Mouse (Mus musculus) lung, adult 2 months (tissue): ENCODE data around the gene Cbr2. TPM values are rescaled to one million over a fixed set of nuclear protein-coding genes. Genes with fewer than 3 reads are reported as not detected.

Source experiments
- DNase-seq: peaks from one replicate; pipeline ENCODE4 v3.0.0; 2022
- H3K4me1 ChIP-seq: fragments of 200-500 bp; 2 replicates; pipeline ENCODE4 v1.6.1; 2011; ENCODE audit warnings: low read length; ENCODE audit not compliant: control insufficient read depth, insufficient read depth
- H3K4me3 ChIP-seq: fragments of 200-500 bp; replicated peaks from 2 replicates; pipeline ENCODE3; 2011; ENCODE audit warnings: low read depth, mild to moderate bottlenecking, control low read depth, low read length; ENCODE audit errors: extremely low read depth
- CTCF ChIP-seq: fragments of 200-500 bp; IDR thresholded peaks from 2 replicates; pipeline ENCODE4 v1.5.1; 2011; ENCODE audit warnings: mild to moderate bottlenecking, low read length, control low read depth; ENCODE audit not compliant: insufficient read depth
- POLR2A ChIP-seq: fragments of 200-500 bp; IDR thresholded peaks from 2 replicates; pipeline ENCODE4 v1.6.1; 2011; ENCODE audit warnings: low read depth, mild to moderate bottlenecking, control low read depth, low read length, borderline replicate concordance; ENCODE audit errors: extremely low read depth
- WGBS: fragments of 180-500 bp; shearing (Covaris S2); methylation state at CpG from one replicate; pipeline ENCODE4 v1.1.7; 2018; 5-methylcytosine and 5-hydroxymethylcytosine counted together
- polyA plus RNA-seq: library from polyadenylated mRNA; depleted of rRNA; stranded (reverse); fragments of >200 nt; gene quantifications from 2 replicates; pipeline ENCODE4 v1.2.3, GENCODE M21; 2012

Gene Cbr2
- polyA plus RNA-seq, 1 experiment = 14,250 TPM

DNA sequence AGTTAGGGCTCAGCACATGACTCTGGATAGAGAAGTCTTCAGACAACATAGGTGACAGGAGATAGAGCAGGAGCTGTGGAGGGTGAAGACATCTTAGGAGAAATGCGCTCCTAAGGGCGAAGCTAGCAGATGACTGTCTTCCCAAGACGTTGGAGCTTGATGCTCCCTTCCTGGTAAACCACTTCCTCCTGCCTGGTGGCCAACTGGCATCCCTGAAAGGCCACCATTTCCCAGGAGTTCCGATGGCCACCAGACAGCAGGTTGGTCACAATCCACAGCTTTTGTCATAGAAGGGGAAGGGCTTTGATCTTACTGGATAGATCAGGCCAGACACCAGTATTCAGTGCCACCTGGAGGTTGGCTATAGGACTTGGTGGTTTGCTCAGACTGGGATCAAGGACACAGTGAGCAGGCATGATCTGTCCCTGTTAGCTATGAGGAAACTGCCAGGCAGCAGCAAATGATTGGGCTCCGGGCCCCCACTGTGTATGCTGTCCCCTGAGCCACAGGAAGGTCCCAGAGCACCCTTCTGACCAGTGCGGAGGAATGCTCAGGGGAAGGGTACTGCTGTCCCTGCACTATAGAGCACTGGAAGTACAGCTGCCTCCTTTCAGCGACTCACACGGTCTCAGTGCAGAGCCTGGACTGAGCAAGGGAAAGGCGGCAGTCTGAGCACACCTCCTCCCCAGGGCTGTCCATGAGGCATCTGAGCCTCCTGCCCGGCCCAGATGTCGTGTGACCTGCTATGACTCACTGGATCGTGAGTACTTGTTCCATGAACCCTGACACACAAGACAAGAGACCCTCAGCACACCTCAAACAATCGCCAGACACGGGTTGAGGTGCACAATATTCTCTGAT, 30.1 kb upstream of the Cbr2 start:
- H3K4me3 ChIP-seq = no peak overlapping the region
- WGBS = 61% methylated on average over 14 of the region's 14 CpGs

DNA sequence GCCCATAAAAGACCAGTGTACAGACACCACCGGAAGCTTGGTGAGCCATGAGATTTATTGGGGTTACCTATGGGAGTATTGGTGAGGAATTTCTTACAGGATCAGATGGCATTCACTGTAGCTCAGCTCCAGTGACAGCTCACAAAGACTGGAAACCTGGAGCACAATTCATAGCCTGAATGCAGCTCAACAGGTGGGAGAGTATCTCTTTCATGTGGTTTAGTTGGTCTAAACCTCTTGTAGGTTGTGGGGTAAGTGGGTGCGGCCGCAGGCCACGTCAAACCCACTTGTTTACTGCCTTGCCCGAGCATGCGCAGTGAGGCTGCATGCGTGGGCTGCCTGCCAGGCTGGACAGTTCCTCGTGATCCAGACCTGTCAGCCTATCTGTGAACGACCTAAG, 28.3 kb upstream of the Cbr2 start:
- DNase-seq = no peak
- no peak overlapping the region for H3K4me3 ChIP-seq
- WGBS = 78% methylated on average over 9 of the region's 9 CpGs
- no peaks in the 10 kb centered on the region for H3K4me1 ChIP-seq
- TF ChIP-seq CTCF (no peak), POLR2A (no peak)

More for the DNA sequence above, 30.1 kb upstream of the Cbr2 start:
- no peak for TF ChIP-seq POLR2A
- TF ChIP-seq CTCF = no peak
- DNase-seq = no peak
- no peaks in the 10 kb centered on the region for H3K4me1 ChIP-seq

DNA sequence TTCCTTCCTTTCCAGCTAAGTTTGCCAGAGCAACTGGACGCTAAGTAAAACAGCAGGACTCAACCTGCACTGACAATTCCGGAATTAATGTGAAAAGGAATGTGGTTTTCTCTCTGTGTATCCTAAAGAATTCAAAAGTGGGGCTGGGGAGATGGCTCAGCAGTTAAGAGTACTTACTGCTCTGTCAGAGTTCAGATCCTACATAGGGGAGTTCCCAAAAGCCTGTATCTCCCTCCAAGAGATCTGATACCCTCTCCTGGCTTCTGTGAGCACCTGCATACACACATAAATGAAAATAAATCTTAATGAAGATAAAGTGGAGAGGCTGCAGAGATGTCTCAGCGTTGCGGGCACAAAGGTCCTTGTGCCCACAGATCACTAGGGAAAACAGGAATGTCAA, 19.7 kb upstream of the Cbr2 start:
- DNase-seq = no peak
- Histone ChIP-seq H3K4me3 (no peak overlapping the region), H3K4me1 (no peaks in the 10 kb centered on the region)
- 51% methylated on average over 4 of the region's 4 CpGs for WGBS
- TF ChIP-seq POLR2A = no peak
- no peak for TF ChIP-seq CTCF

DNA sequence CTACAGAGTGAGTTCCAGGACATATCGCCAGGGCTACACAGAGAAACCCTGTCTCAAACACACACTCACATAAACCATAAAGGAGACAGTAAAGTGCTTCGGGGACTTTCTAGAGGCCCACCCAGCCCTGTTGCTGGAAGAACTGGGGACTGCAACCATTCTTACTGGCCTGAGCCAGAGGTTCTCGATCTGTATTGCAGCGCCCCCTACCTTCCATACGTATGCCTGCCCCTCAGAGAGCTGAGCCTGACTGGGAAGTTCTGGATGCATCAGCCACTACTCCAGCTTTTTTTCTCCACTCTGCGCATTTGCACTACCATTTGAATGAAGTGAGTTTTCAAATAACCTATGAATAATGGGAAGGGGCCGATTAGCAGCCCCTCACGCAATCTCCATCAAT, 17.5 kb upstream of the Cbr2 start:
- no peak overlapping the region for H3K4me3 ChIP-seq
- peak; percentile 69 for TF ChIP-seq CTCF
- TF ChIP-seq POLR2A = no peak
- DNase-seq = no peak
- H3K4me1 ChIP-seq = no peaks in the 10 kb centered on the region
- WGBS = 63% methylated on average over 8 of the region's 8 CpGs

DNA sequence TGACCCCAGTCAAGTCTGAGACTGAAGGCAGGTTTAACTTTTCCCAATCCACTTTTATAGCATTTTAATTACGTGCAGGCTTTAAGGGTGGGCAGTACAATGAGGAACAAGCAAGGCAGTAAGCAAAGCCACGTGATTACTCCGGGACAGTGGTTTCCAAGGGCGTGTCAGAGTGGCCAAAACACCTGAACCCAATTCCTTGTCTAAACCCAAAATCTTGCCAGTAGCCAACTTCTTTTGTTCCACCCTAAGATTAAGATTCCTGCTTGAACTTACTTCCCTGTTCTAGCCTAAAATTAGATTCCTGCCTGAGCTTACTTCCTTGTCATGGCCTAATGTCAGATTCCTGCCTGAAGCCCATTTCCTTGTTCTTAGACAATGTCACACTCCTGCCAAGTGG, 16.1 kb upstream of the Cbr2 start:
- WGBS = 58% methylated on average over 4 of the region's 4 CpGs
- Histone ChIP-seq H3K4me1 (no peaks in the 10 kb centered on the region), H3K4me3 (no peak overlapping the region)
- DNase-seq = no peak
- TF ChIP-seq CTCF (no peak), POLR2A (no peak)

DNA sequence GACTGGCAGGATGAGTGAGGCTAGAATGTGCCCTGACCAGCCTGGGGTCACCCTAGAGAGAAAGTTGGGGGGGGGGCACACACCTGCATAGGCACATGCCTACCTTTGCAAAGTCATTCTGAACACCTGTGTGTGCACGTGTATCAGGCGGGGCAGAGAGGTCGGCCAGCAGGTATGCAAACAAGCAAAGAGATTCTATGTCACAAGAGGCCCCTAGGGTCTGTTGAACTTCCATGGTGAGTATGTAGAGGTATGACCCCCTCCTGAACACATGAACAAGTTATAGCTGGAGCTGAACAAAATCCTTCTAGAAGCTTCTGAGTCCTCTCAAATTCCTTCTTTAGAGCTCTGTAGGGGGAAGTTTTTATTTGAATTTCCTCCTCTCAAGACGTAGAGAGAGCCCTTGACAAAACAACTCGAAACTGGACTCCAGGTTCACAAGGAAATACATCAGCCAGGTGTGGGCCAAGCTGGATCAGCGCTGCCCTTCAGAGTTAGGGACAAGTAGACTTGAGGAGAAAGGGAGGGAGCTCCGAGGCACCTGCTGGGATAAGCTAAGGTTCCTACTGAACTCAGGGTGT, 12.3 kb upstream of the Cbr2 start:
- H3K4me1 ChIP-seq = peaks cover 2% of the 10 kb centered on the region; the same call in 1 of the 2 replicates
- 56% methylated on average over 7 of the region's 7 CpGs for WGBS
- TF ChIP-seq CTCF = no peak
- peak; percentile 27; the same call in 1 of the 2 replicates for TF ChIP-seq POLR2A
- DNase-seq = no peak
- H3K4me3 ChIP-seq = no peak overlapping the region

DNA sequence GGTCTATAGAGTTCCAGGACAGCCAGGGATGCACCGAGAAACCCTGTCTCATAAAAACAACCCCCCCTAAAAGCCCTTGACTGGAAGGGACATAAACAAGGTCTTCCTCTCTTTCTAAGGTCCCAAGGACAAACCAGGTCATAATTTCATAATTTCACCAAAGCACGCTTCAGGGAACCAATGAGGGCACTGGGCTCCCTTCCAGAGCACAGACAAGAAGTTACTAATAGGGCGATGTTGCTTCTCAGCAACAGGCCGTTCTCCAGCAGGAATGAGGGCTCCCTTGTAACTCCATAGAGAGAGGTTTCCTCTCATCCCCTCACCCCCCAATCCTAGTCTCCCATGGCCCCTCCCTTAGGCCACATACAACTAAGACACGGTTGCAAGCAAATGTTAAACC, 9.1 kb upstream of the Cbr2 start:
- 66% methylated on average over 5 of the region's 5 CpGs for WGBS
- Histone ChIP-seq H3K4me1 (peaks cover 2% of the 10 kb centered on the region; the same call in 1 of the 2 replicates), H3K4me3 (no peak overlapping the region)
- TF ChIP-seq POLR2A (no peak), CTCF (no peak)
- DNase-seq = no peak

DNA sequence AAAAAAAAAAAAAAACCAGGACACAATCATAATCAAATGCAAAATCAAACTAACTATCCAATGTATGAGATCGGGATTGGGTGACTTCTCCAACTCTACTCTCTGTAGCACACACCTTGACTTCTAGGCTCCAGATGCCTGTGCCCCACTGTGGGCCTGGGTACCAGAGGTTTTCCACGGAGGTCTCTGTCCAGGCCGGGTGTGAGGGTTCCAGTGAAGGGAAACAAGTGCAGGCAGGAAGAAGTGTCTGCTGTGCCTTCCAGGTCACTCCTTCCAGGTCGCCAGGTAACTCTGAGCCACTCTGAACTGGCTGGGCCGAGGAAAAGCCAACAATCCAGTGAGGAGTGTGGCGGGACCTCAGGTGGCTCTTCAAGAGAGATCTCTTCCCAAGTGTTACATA, 4.5 kb upstream of the Cbr2 start:
- H3K4me3 ChIP-seq = no peak overlapping the region
- no peaks in the 10 kb centered on the region; the same call in 1 of the 2 replicates for H3K4me1 ChIP-seq
- WGBS = 52% methylated on average over 6 of the region's 6 CpGs
- no peak for DNase-seq
- TF ChIP-seq CTCF = no peak

DNA sequence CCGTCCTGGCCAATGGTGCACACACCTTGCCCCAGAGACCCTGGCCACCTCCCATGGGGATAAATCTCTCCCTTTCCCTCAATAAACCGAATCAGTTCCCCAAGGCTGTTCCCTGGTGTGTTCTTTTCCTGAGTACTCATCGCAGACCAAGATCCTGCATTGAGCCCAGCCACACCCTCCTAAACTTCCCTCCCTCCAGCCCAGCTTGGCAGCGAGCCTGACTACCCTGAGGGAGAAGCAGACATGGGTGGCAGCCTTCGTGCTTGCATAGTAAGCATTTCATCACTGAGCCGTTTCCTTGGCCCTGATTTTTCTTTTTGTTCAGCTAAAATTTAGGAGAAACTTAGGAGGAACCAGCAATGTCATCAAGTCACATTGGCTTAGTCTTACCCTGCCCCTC, 1.6 kb upstream of the Cbr2 start:
- peak; percentile 71 for DNase-seq
- 18% methylated on average over 6 of the region's 6 CpGs for WGBS

DNA sequence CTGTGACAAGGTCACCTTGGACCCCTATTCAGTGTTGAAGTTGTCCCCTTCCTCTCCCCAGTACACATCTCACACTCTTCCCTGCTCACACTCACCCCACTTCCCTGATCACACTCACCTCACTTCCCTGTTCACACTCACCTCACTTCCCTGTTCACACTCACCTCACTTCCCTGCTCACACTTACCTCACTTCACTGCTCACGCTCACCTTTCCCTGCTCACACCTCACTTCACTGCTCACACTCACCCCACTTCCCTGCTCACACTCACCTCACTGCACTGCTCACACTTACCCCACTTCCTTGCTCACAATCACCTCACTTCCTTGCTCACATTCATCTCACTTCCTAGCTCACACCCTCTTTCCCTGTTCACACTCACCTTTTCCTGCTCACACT, 519 bp downstream of the Cbr2 start:
- peaks cover under 1% of the 10 kb centered on the region; the same call in 1 of the 2 replicates for H3K4me1 ChIP-seq
- peak overlapping the region; percentile 93 for H3K4me3 ChIP-seq
- WGBS = 77% methylated on average over 1 of the region's 1 CpGs
- no peak for DNase-seq
- TF ChIP-seq CTCF (0 out of 2 replicates have a peak, but pooled peaks have one; percentile 14), POLR2A (peak; percentile 89; the same call in 1 of the 2 replicates)

More for the DNA sequence above, 1.6 kb upstream of the Cbr2 start:
- H3K4me1 ChIP-seq = no peaks in the 10 kb centered on the region; the same call in 1 of the 2 replicates
- TF ChIP-seq CTCF (no peak), POLR2A (no peak)
- no peak overlapping the region for H3K4me3 ChIP-seq

DNA sequence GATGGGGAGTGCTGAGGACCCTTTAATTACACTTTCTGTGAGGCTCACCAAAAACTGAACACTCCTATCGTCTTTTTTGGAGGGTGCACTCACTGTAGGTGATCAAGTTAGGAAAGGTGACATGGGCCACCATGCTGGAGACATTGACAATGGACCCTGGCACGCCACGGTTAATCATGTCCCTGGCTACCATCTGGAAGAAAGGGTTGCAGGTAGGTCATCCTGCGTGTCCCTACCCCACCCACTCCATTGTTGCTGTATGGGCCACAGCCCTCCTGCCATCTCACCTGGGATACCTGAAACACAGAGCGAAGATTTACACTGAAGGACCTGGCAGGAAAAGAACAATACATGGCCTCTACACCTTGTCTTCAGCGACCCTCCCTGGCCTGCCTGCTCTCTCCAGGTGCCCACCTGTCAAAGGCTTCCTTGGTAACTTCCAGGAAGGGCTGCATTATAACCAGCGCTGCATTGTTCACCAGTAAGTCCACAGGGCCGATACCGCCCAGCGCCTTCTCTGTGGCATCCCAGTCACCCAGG, 1.5 kb downstream of the Cbr2 start:
- no peak for DNase-seq
- 79% methylated on average over 10 of the region's 10 CpGs for WGBS

More for the DNA sequence above, 1.5 kb downstream of the Cbr2 start:
- peak overlapping the region; percentile 93 for H3K4me3 ChIP-seq
- H3K4me1 ChIP-seq = peaks cover 3% of the 10 kb centered on the region; the same call in 1 of the 2 replicates
- TF ChIP-seq CTCF (no peak), POLR2A (peak; percentile 70)
